9 mouse cellular contexts compared by ENCODE assay signal in the genomic region with DNA sequence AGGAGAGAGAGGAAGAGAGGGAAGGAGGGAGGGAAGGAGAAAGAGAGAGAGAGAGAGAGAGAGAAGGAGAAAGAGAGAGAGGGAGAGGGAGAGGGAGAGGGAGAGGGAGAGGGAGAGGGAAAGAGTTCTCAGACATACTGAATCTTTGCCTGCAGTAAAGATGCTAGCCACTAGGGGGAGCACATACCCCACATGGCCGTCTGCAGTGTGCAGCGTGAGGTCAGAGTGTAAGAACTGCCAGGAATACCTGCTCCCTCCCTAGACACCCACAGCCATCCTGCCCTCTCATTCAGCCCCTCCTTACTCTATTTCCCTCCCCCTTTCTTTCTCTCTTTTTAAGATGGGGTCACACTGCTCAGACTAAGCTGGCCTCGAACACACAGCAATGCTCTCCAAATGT. TPM values are rescaled to one million over a fixed set of nuclear protein-coding genes. Genes with fewer than 3 reads are reported as not detected.
A peak's percentile ranks its signal among the peaks of the same experiment; 100 is the strongest.
DNase-seq lines count a peak whose midpoint lies in the region; TF ChIP-seq lines count a peak whose summit lies in the region.
"Had no signal": no experiment of that assay in that cellular context is flagged by ENCODE, and none has a peak within 500 bp of the region (broad histone marks: within the 10 kb centered on the region; RNA-seq: fewer than 3 reads in every experiment).

No protein-coding gene starts in this region.

- no peaks in the 10 kb centered on the region for H3K9me3 ChIP-seq in heart, embryonic 10.5 days
- H3K9me3 ChIP-seq: megakaryocyte, embryonic 14.5 days had no signal

- 24% methylated on average over 3 of the region's 3 CpGs for WGBS in heart, embryonic 10.5 days

- no peaks in the 10 kb centered on the region for H3K27me3 ChIP-seq in heart, embryonic 10.5 days (ENCODE audit: insufficient read depth, poor library complexity, severe bottlenecking)
- H3K27me3 ChIP-seq: megakaryocyte, embryonic 14.5 days had no signal

- intact Hi-C loops in gastrocnemius, adult 2 months (cut with DNase I) = no loop called here

- H3K36me3 ChIP-seq in heart, embryonic 10.5 days = peaks cover 29% of the 10 kb centered on the region; the same call in 1 of the 2 replicates

- TF ChIP-seq CTCF in gastrocnemius, adult 2 months (IDR thresholded peaks at IDR 0.05) = peak; percentile 77

- no peak overlapping the region for H3K4me3 ChIP-seq in gastrocnemius, adult 2 months
- H3K4me3 ChIP-seq in heart, embryonic 10.5 days = no peak overlapping the region
- H3K4me3 ChIP-seq: megakaryocyte, embryonic 14.5 days had no signal

- DNase-seq in gastrocnemius, adult 2 months = peak; percentile 68
- DNase-seq in gastrocnemius, postnatal 25 days = no peak
- DNase-seq in adipocyte (ENCODE audit: low spot score) = peak; percentile 79
- DNase-seq in embryo, embryonic 10.5 days (ENCODE audit: low spot score) = peak; percentile 81
- peak; percentile 83 for DNase-seq in heart, embryonic 10.5 days (ENCODE audit: low spot score)
- DNase-seq in kidney, postnatal 14 days = peak; percentile 74
- DNase-seq in lung, postnatal 14 days = peak; percentile 75
- DNase-seq in right cerebral cortex, postnatal 10 days (ENCODE audit: low spot score in 2 of 2) = peak; percentile 68 to 73

- H3K4me1 ChIP-seq in heart, embryonic 10.5 days = peaks cover 16% of the 10 kb centered on the region

- no peak overlapping the region for H3K27ac ChIP-seq in gastrocnemius, adult 2 months
- no peak overlapping the region for H3K27ac ChIP-seq in heart, embryonic 10.5 days

RNA-seq across cellular contexts. Expression of gene Mrfap1, which starts 14.8 kb away (rescaled TPM):
- 100 to 1,000 TPM; 207 to 261 TPM for total RNA-seq in gastrocnemius, adult 2 months (2021)
- 100 to 1,000 TPM; 220 to 232 TPM for total RNA-seq in gastrocnemius, postnatal 25 days (2021)
- 366 and 466 TPM in 2 replicates for polyA plus RNA-seq in heart, embryonic 10.5 days (2016; fragmentation: Nextera tagmentation; extraction: Ambion mirVana)

RNA-seq across cellular contexts. Expression of gene Man2b2, which starts 19.0 kb away (rescaled TPM):
- total RNA-seq in gastrocnemius, adult 2 months (2021) = 1 to 10 TPM; 4.7 to 6.2 TPM
- 1 to 10 TPM; 3.5 to 5.2 TPM for total RNA-seq in gastrocnemius, postnatal 25 days (2021)
- polyA plus RNA-seq in heart, embryonic 10.5 days (2016; fragmentation: Nextera tagmentation; extraction: Ambion mirVana) = 12.6 and 20.6 TPM in 2 replicates

RNA-seq across cellular contexts. Expression of gene Ppp2r2c, which starts 56.9 kb away (rescaled TPM):
- total RNA-seq in gastrocnemius, adult 2 months (2021) = under 1 TPM; 0.17 to 0.18 TPM
- total RNA-seq in gastrocnemius, postnatal 25 days (2021) = under 1 TPM; 0.41 to 0.70 TPM
- 0.03 TPM in 1 of 2 replicates, not detected in the other for polyA plus RNA-seq in heart, embryonic 10.5 days (2016; fragmentation: Nextera tagmentation; extraction: Ambion mirVana)
